8 mouse cellular contexts compared by ENCODE assay signal in genomic region chr6:122669406-122670200, GRCm38 (mm10). TPM values are rescaled to one million over a fixed set of nuclear protein-coding genes. Genes with fewer than 3 reads are reported as not detected.
DNase-seq lines count a peak whose midpoint lies in the region; ATAC-seq lines count a peak whose summit lies in the region.

No protein-coding gene starts in this region.

- DNase-seq in adrenal gland, adult 18-20 months (ENCODE audit: low spot score in 2 of 2): peak; percentile 80 to 84
- peak; percentile 94 for DNase-seq in embryo, embryonic 11 days
- DNase-seq in gastrocnemius, postnatal 25 days: peak; percentile 75
- DNase-seq in left cerebral cortex, adult 9 months (ENCODE audit: low spot score in 2 of 2): peak; percentile 86 to 100
- DNase-seq in right cerebral cortex, postnatal 10 days (ENCODE audit: low spot score in 2 of 2): peak; percentile 97 to 98
- peak; percentile 93 for DNase-seq in urinary bladder, postnatal 14 days (ENCODE audit: low spot score)

- peak; percentile 95 for ATAC-seq in inflammation-experienced regulatory T-cells, adult 6 months
- ATAC-seq in megakaryocyte progenitor cell, adult 5-6 weeks (replicated peaks; ENCODE audit: poor library complexity): peak; percentile 100

RNA-seq across cellular contexts. Expression of gene Nanog, which starts 37.7 kb away (rescaled TPM):
- not detected for total RNA-seq in adrenal gland, adult 18-20 months (2021)
- total RNA-seq in gastrocnemius, postnatal 25 days (2021): not detected
- polyA plus RNA-seq in inflammation-experienced regulatory T-cells, adult 6 months (2017; shearing (Covaris generic)): under 1 TPM in 1 of 3 experiments, not detected in 2; 0.16 TPM
- not detected in 2 replicates for total RNA-seq in megakaryocyte progenitor cell, adult 5-6 weeks (2015)
- not detected in 2 replicates for total RNA-seq in megakaryocyte progenitor cell, adult 5-6 weeks (2017)

RNA-seq across cellular contexts. Expression of gene Dppa3, which starts 43.4 kb away (rescaled TPM):
- not detected for total RNA-seq in adrenal gland, adult 18-20 months (2021)
- not detected for total RNA-seq in gastrocnemius, postnatal 25 days (2021)
- not detected for polyA plus RNA-seq in inflammation-experienced regulatory T-cells, adult 6 months (2017; shearing (Covaris generic))
- not detected in 2 replicates for total RNA-seq in megakaryocyte progenitor cell, adult 5-6 weeks (2015)
- not detected in 2 replicates for total RNA-seq in megakaryocyte progenitor cell, adult 5-6 weeks (2017)

RNA-seq across cellular contexts. Expression of gene Gdf3, which starts 59.7 kb away (rescaled TPM):
- not detected for total RNA-seq in adrenal gland, adult 18-20 months (2021)
- total RNA-seq in gastrocnemius, postnatal 25 days (2021): not detected
- not detected for polyA plus RNA-seq in inflammation-experienced regulatory T-cells, adult 6 months (2017; shearing (Covaris generic))
- 9.5 and 10.8 TPM in 2 replicates for total RNA-seq in megakaryocyte progenitor cell, adult 5-6 weeks (2015)
- total RNA-seq in megakaryocyte progenitor cell, adult 5-6 weeks (2017): 4.2 and 6.7 TPM in 2 replicates

Comparison
In these comparisons a context has a peak if more than half of its experiments do, and no peak if none do; other contexts are left out.
1. Peak in every context shown above with its lines: DNase-seq and ATAC-seq.
2. RNA of gene Gdf3, which starts 59.7 kb away (total RNA-seq): 4.2 to 10.8 TPM in megakaryocyte progenitor cell, adult 5-6 weeks; not detected in adrenal gland, adult 18-20 months and not detected in gastrocnemius, postnatal 25 days; every median in the first group is over 4 times any median in the second.